Mouse (Mus musculus): ENCODE data around the gene Mpzl3. TPM values are rescaled to one million over a fixed set of nuclear protein-coding genes. Genes with fewer than 3 reads are reported as not detected.

Gene Mpzl3
- polyA plus RNA-seq, 1 experiment from 2014 or later = 1.2 TPM

Other genes starting within 250 kb of the Mpzl3 start
- gene Kmt2a, start 173.9 kb upstream of the Mpzl3 start, polyA plus RNA-seq (2015; fragmentation: Nextera tagmentation; extraction: Ambion mirVana) = 15.8 and 20.6 TPM in 2 replicates
- gene Atp5l, start 134.4 kb upstream of the Mpzl3 start, polyA plus RNA-seq (2015; fragmentation: Nextera tagmentation; extraction: Ambion mirVana) = 795 and 863 TPM in 2 replicates
- 35.6 and 37.7 TPM in 2 replicates for gene Ube4a, start 89.6 kb upstream of the Mpzl3 start, polyA plus RNA-seq (2015; fragmentation: Nextera tagmentation; extraction: Ambion mirVana)
- gene Cd3g, start 74.8 kb upstream of the Mpzl3 start, polyA plus RNA-seq (2015; fragmentation: Nextera tagmentation; extraction: Ambion mirVana) = not detected in 2 replicates
- not detected in 2 replicates for gene Cd3d, start 73.4 kb upstream of the Mpzl3 start, polyA plus RNA-seq (2015; fragmentation: Nextera tagmentation; extraction: Ambion mirVana)
- gene Cd3e, start 45.6 kb upstream of the Mpzl3 start, polyA plus RNA-seq (2015; fragmentation: Nextera tagmentation; extraction: Ambion mirVana) = not detected in 2 replicates
- gene Mpzl2, start 15.4 kb upstream of the Mpzl3 start, polyA plus RNA-seq (2015; fragmentation: Nextera tagmentation; extraction: Ambion mirVana) = 0.35 and 0.45 TPM in 2 replicates
- 0.12 and 0.26 TPM in 2 replicates for gene Jaml, start 24.0 kb downstream of the Mpzl3 start, polyA plus RNA-seq (2015; fragmentation: Nextera tagmentation; extraction: Ambion mirVana)
- 7.6 and 8.0 TPM in 2 replicates for gene Scn2b, start 62.6 kb downstream of the Mpzl3 start, polyA plus RNA-seq (2015; fragmentation: Nextera tagmentation; extraction: Ambion mirVana)
- gene Scn4b, start 83.2 kb downstream of the Mpzl3 start, polyA plus RNA-seq (2015; fragmentation: Nextera tagmentation; extraction: Ambion mirVana) = 0.18 and 0.27 TPM in 2 replicates
- gene BC049352, start 126.8 kb downstream of the Mpzl3 start, polyA plus RNA-seq (2015; fragmentation: Nextera tagmentation; extraction: Ambion mirVana) = 0.09 TPM in 1 of 2 replicates, not detected in the other
- gene Tmprss4, start 148.9 kb downstream of the Mpzl3 start, polyA plus RNA-seq (2015; fragmentation: Nextera tagmentation; extraction: Ambion mirVana) = not detected in 2 replicates
- 0.84 and 0.95 TPM in 2 replicates for gene Il10ra, start 214.0 kb downstream of the Mpzl3 start, polyA plus RNA-seq (2015; fragmentation: Nextera tagmentation; extraction: Ambion mirVana)

Data from hindbrain, embryonic 13.5 days (tissue).